In genomic region chr19:4148491-4148806, GRCm38 (mm10) we compare ENCODE assay signal across 1 mouse cellular context.
TF ChIP-seq lines count a peak whose summit lies in the region.

Gene Coro1b (plus strand): TSS chr19:4148619.

TF ChIP-seq in CH12.LX, 34 proteins besides CTCF, POLR2A, EP300 and RAD21 (continued from another document):
- TF ChIP-seq SIN3A (IDR thresholded peaks at IDR 0.05; ENCODE audit: low read length) (no peak), MAFK (IDR thresholded peaks at IDR 0.05; ENCODE audit: insufficient replicate concordance, low read length) (no peak), E2F4 (IDR thresholded peaks at IDR 0.05; ENCODE audit: insufficient replicate concordance, low read depth, low read length) (no peak), SMC3 (IDR thresholded peaks at IDR 0.05; ENCODE audit: low read depth, low read length) (no peak), RCOR1 (conservative IDR thresholded peaks at IDR 0.05; ENCODE audit: low read depth, low read length) (no peak), ZMIZ1 (IDR thresholded peaks at IDR 0.05; ENCODE audit: low read depth, low read length) (no peak), CHD1 (IDR thresholded peaks at IDR 0.05; ENCODE audit: low read depth, low read length) (no peak), USF1 (IDR thresholded peaks at IDR 0.05; ENCODE audit: low read depth, low read length) (peak; percentile 56), UBTF (IDR thresholded peaks at IDR 0.05; ENCODE audit: low read depth, low read length) (0 out of 2 replicates have a peak, but pooled peaks have one; percentile 28), PAX5 (IDR thresholded peaks at IDR 0.05; ENCODE audit: low read length) (no peak), MEF2A (IDR thresholded peaks at IDR 0.05; ENCODE audit: borderline replicate concordance, low read depth, low read length) (no peak), ELF1 (IDR thresholded peaks at IDR 0.05; ENCODE audit: low read depth, low read length) (peak; percentile 95), IRF4 (IDR thresholded peaks at IDR 0.05; ENCODE audit: low read depth, low read length) (peak; percentile 55; the same call in 1 of the 2 replicates), POLR2AphosphoS2 (IDR thresholded peaks at IDR 0.05; ENCODE audit: low read depth, low read length) (no peak), TBP (conservative IDR thresholded peaks at IDR 0.05; ENCODE audit: low read depth, low read length) (no peak), HCFC1 (IDR thresholded peaks at IDR 0.05; ENCODE audit: low read depth, low read length) (peak; percentile 60), ZC3H11A (IDR thresholded peaks at IDR 0.05; ENCODE audit: low read depth, low read length) (no peak)
